Comparison of ENCODE assay signal across 21 mouse cellular contexts in the genomic region with DNA sequence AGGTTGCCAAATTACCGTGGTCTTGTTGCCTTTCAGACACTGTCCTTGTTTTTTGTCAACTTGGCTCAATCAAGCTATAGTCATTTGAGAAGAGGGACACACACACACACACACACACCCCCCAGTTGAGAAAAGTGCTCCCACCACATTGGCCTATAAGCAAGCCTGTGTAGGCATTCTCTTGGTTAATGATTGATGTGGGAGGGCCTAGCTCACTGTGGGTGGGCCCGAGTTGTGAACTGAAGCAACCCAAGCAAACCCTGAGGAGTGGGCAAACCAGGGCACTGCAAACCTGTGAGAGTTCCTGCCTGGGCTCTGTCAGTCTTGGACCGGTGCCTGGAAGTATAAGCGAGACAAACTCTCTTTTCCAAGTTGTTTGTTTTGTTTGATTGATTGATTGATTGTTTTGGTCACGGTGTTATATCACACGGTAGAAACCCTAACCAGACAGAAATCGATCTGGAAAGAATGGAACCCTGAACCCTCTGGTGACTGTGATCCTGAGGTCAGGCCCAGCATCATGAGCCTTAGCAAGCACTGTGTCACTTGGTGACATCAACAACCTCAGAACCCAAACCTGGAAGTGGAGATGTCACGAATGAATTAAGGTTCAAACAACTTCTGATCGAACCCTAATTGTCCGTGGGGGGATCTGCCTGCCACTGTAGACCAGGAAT. TPM values are rescaled to one million over a fixed set of nuclear protein-coding genes. Genes with fewer than 3 reads are reported as not detected.
"Had no signal": no experiment of that assay in that cellular context is flagged by ENCODE, and none has a peak within 500 bp of the region (broad histone marks: within the 10 kb centered on the region; RNA-seq: fewer than 3 reads in every experiment).

No protein-coding gene starts in this region.

- H3K4me3 ChIP-seq: layer of hippocampus, adult 2 months; limb, embryonic 10.5 days; limb, embryonic 13.5 days; lung, embryonic 15.5 days; megakaryocyte, embryonic 14.5 days; midbrain, embryonic 10.5 days; midbrain, embryonic 13.5 days; myocyte; neural tube, embryonic 13.5 days had no signal

- H3K27ac ChIP-seq: hindbrain, postnatal 0 days; layer of hippocampus, adult 2 months; limb, embryonic 10.5 days; limb, embryonic 13.5 days; lung, embryonic 15.5 days; midbrain, embryonic 10.5 days; midbrain, embryonic 13.5 days; neural tube, embryonic 13.5 days had no signal

- H3K4me2 ChIP-seq: limb, embryonic 13.5 days; lung, embryonic 15.5 days; midbrain, embryonic 13.5 days; neural tube, embryonic 13.5 days had no signal

- H3K4me1 ChIP-seq: limb, embryonic 10.5 days; limb, embryonic 13.5 days; lung, embryonic 15.5 days; midbrain, embryonic 10.5 days; midbrain, embryonic 13.5 days; neural tube, embryonic 13.5 days had no signal

- ATAC-seq: hindbrain, postnatal 0 days; inflammation-experienced regulatory T-cells, adult 6 months; midbrain, embryonic 13.5 days; midbrain, embryonic 16.5 days had no signal

- H3K9ac ChIP-seq: limb, embryonic 13.5 days; lung, embryonic 15.5 days; midbrain, embryonic 13.5 days; neural tube, embryonic 13.5 days had no signal

- DNase-seq: kidney, adult 11 months; kidney, adult 8-10 months; kidney, postnatal 25 days; layer of hippocampus, adult 9-11 months; lung, adult 18-20 months; lung, postnatal 10 days; lung, postnatal 36 days; thymus, adult 2 months; thymus, postnatal 25 days had no signal

- H3K9me3 ChIP-seq: limb, embryonic 10.5 days; limb, embryonic 13.5 days; lung, embryonic 15.5 days; midbrain, embryonic 10.5 days; midbrain, embryonic 13.5 days; neural tube, embryonic 13.5 days had no signal

- H3K27me3 ChIP-seq: limb, embryonic 13.5 days; lung, embryonic 15.5 days; midbrain, embryonic 13.5 days; neural tube, embryonic 13.5 days had no signal

- H3K36me3 ChIP-seq: lung, embryonic 15.5 days had no signal

RNA-seq across cellular contexts. Expression of a gene that starts 44.6 kb away (rescaled TPM):
- polyA plus RNA-seq: inflammation-experienced regulatory T-cells, adult 6 months had no signal
